Mouse (Mus musculus): ENCODE data around the gene Ilk. TPM values are rescaled to one million over a fixed set of nuclear protein-coding genes. Genes with fewer than 3 reads are reported as not detected.
A peak's percentile ranks its signal among the peaks of the same experiment; 100 is the strongest.
"Not testable (repeated sequence)": the region's sequence is repeated elsewhere in the genome, so short reads cannot be mapped to it uniquely, and the experiment has no call there.

Gene Ilk
- polyA plus RNA-seq, 1 experiment from 2014 or later, result 191 TPM

GRCm38 (mm10) chr7:105735464-105735863 is 928 bp upstream of the Ilk start:
- not testable (repeated sequence) for H3K27ac ChIP-seq
- peaks cover 50% of the 10 kb centered on the region for H3K36me3 ChIP-seq
- 66% methylated on average over 4 of the region's 4 CpGs for WGBS

GRCm38 (mm10) chr7:105736911-105737521 is 624 bp downstream of the Ilk start, which contains the start of gene Rrp8:
TSS of gene Rrp8 (minus strand) at chr7:105737385.
- Histone ChIP-seq H3K4me1 (replicated peaks) (peaks cover 35% of the 10 kb centered on the region), H3K4me3 (peak within 1 kb of the TSS; percentile 80), H3K27ac (peak within 1 kb of the TSS; percentile 81), H3K36me3 (peaks cover 50% of the 10 kb centered on the region), H3K4me2 (peak within 1 kb of the TSS; percentile 90), H3K9ac (peak within 1 kb of the TSS; percentile 91), H3K27me3 (no peaks in the 10 kb centered on the region), H3K9me3 (no peaks in the 10 kb centered on the region)
- ATAC-seq (ENCODE audit: low FRiP score), result 0 out of 2 replicates have a peak, but pooled peaks have one; percentile 7
- WGBS, result under 1% methylated on average over 30 of the region's 30 CpGs

More at GRCm38 (mm10) chr7:105735464-105735863, 928 bp upstream of the Ilk start:
- ATAC-seq (ENCODE audit: low FRiP score); H3K27me3 ChIP-seq; H3K9me3 ChIP-seq: not testable (repeated sequence)
- Histone ChIP-seq H3K9ac (peak overlapping the region; percentile 91), H3K4me2 (peak overlapping the region; percentile 90), H3K4me1 (replicated peaks) (peaks cover 35% of the 10 kb centered on the region), H3K4me3 (peak overlapping the region; percentile 80)

- H3K27me3 ChIP-seq, result no peaks in the 10 kb centered on the region
Measured at GRCm38 (mm10) chr7:105737648-105738047, 1.3 kb downstream of the Ilk start.

GRCm38 (mm10) chr7:105738286-105738685 is 1.9 kb downstream of the Ilk start:
- Histone ChIP-seq H3K27ac (no peak overlapping the region), H3K9ac (0 out of 2 replicates have a peak overlapping the region, but pooled peaks have one; percentile 13), H3K4me3 (0 out of 2 replicates have a peak overlapping the region, but pooled peaks have one; percentile 4), H3K36me3 (peaks cover 49% of the 10 kb centered on the region), H3K27me3 (no peaks in the 10 kb centered on the region), H3K9me3 (no peaks in the 10 kb centered on the region), H3K4me1 (replicated peaks) (peaks cover 41% of the 10 kb centered on the region), H3K4me2 (peak overlapping the region; percentile 90)
- ATAC-seq (ENCODE audit: low FRiP score), result no peak
- 89% methylated on average over 2 of the region's 2 CpGs for WGBS

More at GRCm38 (mm10) chr7:105737648-105738047, 1.3 kb downstream of the Ilk start:
- H3K4me2 ChIP-seq, result peak overlapping the region; percentile 90
- H3K9ac ChIP-seq, result peak overlapping the region; percentile 91
- H3K27ac ChIP-seq, result no peak overlapping the region
- no peaks in the 10 kb centered on the region for H3K9me3 ChIP-seq
- peak overlapping the region; percentile 80 for H3K4me3 ChIP-seq
- 36% methylated on average over 3 of the region's 3 CpGs for WGBS
- H3K4me1 ChIP-seq (replicated peaks), result peaks cover 35% of the 10 kb centered on the region
- peaks cover 50% of the 10 kb centered on the region for H3K36me3 ChIP-seq
- ATAC-seq (ENCODE audit: low FRiP score), result no peak

GRCm38 (mm10) chr7:105738948-105739347 is 2.6 kb downstream of the Ilk start:
- WGBS, result 38% methylated on average over 3 of the region's 3 CpGs
- Histone ChIP-seq H3K4me2 (peak overlapping the region; percentile 90), H3K27ac (peak overlapping the region; percentile 44; the same call in 1 of the 2 replicates), H3K9me3 (no peaks in the 10 kb centered on the region), H3K4me1 (replicated peaks) (peaks cover 45% of the 10 kb centered on the region), H3K4me3 (no peak overlapping the region), H3K27me3 (no peaks in the 10 kb centered on the region), H3K36me3 (peaks cover 42% of the 10 kb centered on the region), H3K9ac (peak overlapping the region; percentile 13; the same call in 1 of the 2 replicates)
- no peak for ATAC-seq (ENCODE audit: low FRiP score)

GRCm38 (mm10) chr7:105740089-105740795 is 3.9 kb downstream of the Ilk start:
- WGBS, result 82% methylated on average over 13 of the region's 13 CpGs

GRCm38 (mm10) chr7:105740851-105741250 is 4.5 kb downstream of the Ilk start:
- 91% methylated on average over 6 of the region's 6 CpGs for WGBS
- peaks cover 35% of the 10 kb centered on the region for H3K36me3 ChIP-seq
- no peak overlapping the region for H3K4me2 ChIP-seq
- H3K4me3 ChIP-seq, result no peak overlapping the region
- no peak overlapping the region for H3K27ac ChIP-seq
- no peaks in the 10 kb centered on the region for H3K9me3 ChIP-seq
- no peak for ATAC-seq (ENCODE audit: low FRiP score)
- H3K9ac ChIP-seq, result no peak overlapping the region
- H3K4me1 ChIP-seq (replicated peaks), result peaks cover 38% of the 10 kb centered on the region
- no peaks in the 10 kb centered on the region for H3K27me3 ChIP-seq

More at GRCm38 (mm10) chr7:105740089-105740795, 3.9 kb downstream of the Ilk start:
- Histone ChIP-seq H3K4me2 (no peak overlapping the region), H3K27me3 (no peaks in the 10 kb centered on the region), H3K36me3 (peaks cover 35% of the 10 kb centered on the region), H3K27ac (no peak overlapping the region), H3K4me1 (replicated peaks) (peaks cover 44% of the 10 kb centered on the region), H3K9ac (no peak overlapping the region), H3K4me3 (no peak overlapping the region), H3K9me3 (no peaks in the 10 kb centered on the region)
- no peak for ATAC-seq (ENCODE audit: low FRiP score)

GRCm38 (mm10) chr7:105741978-105742377 is 5.6 kb downstream of the Ilk start:
- Histone ChIP-seq H3K27ac (no peak overlapping the region), H3K4me3 (no peak overlapping the region), H3K36me3 (peaks cover 45% of the 10 kb centered on the region), H3K9me3 (no peaks in the 10 kb centered on the region), H3K4me1 (replicated peaks) (peaks cover 35% of the 10 kb centered on the region), H3K9ac (no peak overlapping the region), H3K4me2 (no peak overlapping the region), H3K27me3 (no peaks in the 10 kb centered on the region)
- 96% methylated on average over 9 of the region's 9 CpGs for WGBS
- ATAC-seq (ENCODE audit: low FRiP score), result no peak

GRCm38 (mm10) chr7:105742539-105743215 is 6.3 kb downstream of the Ilk start:
- Histone ChIP-seq H3K36me3 (peaks cover 52% of the 10 kb centered on the region), H3K4me2 (peak overlapping the region; percentile 92), H3K4me1 (replicated peaks) (peaks cover 29% of the 10 kb centered on the region), H3K4me3 (peak overlapping the region; percentile 96)
- not testable (repeated sequence) for H3K27ac ChIP-seq; H3K27me3 ChIP-seq; H3K9ac ChIP-seq; H3K9me3 ChIP-seq; ATAC-seq (ENCODE audit: low FRiP score)
- WGBS, result 81% methylated on average over 7 of the region's 7 CpGs

GRCm38 (mm10) chr7:105743246-105743925 is 7.0 kb downstream of the Ilk start:
- H3K27ac ChIP-seq, result peak overlapping the region; percentile 86
- ATAC-seq (ENCODE audit: low FRiP score); H3K27me3 ChIP-seq; H3K9me3 ChIP-seq: not testable (repeated sequence)
- H3K4me1 ChIP-seq (replicated peaks), result peaks cover 23% of the 10 kb centered on the region
- peak overlapping the region; percentile 92 for H3K4me2 ChIP-seq
- peaks cover 59% of the 10 kb centered on the region for H3K36me3 ChIP-seq
- 34% methylated on average over 20 of the region's 20 CpGs for WGBS
- peak overlapping the region; percentile 96 for H3K4me3 ChIP-seq
- H3K9ac ChIP-seq, result peak overlapping the region; percentile 97

- H3K4me3 ChIP-seq, result peak within 1 kb of the TSS; percentile 96
- H3K4me2 ChIP-seq, result peak within 1 kb of the TSS; percentile 92
- H3K36me3 ChIP-seq, result peaks cover 65% of the 10 kb centered on the region
- H3K9ac ChIP-seq, result peak within 1 kb of the TSS; percentile 97
- H3K4me1 ChIP-seq (replicated peaks), result peaks cover 17% of the 10 kb centered on the region
- under 1% methylated on average over 67 of the region's 67 CpGs for WGBS
- ATAC-seq (ENCODE audit: low FRiP score), result peak; percentile 97
- H3K9me3 ChIP-seq, result no peaks in the 10 kb centered on the region
- H3K27me3 ChIP-seq, result no peaks in the 10 kb centered on the region
- peak within 1 kb of the TSS; percentile 86 for H3K27ac ChIP-seq
Measured at GRCm38 (mm10) chr7:105743926-105744590, 7.7 kb downstream of the Ilk start, which contains the start of gene Taf10. TSS of gene Taf10 (minus strand) at chr7:105744361.

Measured in hindbrain, embryonic 13.5 days (tissue).